Mouse (Mus musculus) CD4-positive helper T cell, adult 2 months (primary cell): ENCODE results near the gene Prpf38b.

ENCODE experiments used
- DNase-seq: peaks from one replicate; pipeline ENCODE4 v3.0.0-alpha.2; 2012; ENCODE audit warnings: low read depth, missing footprints, low spot score

Gene Prpf38b

DNA sequence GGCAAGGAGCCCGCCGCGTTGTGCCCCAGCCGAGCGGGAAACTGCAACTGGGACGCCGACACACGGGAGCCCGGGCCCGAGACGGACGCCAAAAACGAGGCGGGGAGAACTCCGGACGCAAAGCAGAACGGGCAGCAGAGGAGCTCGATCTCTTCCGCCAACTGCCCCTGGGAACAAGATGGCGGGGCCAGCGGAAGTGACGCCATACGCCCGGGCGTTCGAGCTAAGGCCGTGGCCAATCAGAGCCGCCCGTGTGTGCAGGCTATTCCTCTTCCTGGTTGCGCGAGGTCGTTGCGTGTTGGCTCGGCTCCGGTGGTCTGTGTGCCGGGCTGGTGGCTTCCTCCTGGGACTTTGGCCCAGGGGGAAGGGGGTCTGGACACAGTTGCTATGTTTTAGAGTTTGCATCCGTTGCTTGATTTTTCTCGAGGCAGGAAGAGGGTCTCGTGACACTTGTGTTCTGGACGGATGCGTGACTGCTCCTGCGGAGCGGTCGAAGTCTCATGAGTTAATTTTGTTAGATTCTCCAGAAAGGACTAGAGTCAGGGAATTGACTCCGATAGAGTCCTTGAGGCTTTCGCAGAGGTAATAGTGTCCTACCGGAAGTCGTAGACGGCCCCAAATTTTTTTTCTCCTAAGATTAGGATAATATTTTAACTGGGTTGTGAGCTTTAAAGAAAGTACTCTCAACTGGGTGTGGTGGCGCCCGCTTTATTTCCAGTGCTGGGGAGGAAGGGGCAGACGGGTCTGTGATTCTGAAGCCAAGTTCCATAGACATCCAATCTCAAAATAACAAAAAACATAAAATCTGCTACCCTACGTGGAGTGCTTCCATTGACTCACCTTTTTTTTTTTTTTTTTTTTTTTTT, at the start of gene Prpf38b:
TSS of gene Prpf38b (minus strand) at position 180 of the 866 bp plus-strand sequence.
- peak; percentile 97 for DNase-seq

DNA sequence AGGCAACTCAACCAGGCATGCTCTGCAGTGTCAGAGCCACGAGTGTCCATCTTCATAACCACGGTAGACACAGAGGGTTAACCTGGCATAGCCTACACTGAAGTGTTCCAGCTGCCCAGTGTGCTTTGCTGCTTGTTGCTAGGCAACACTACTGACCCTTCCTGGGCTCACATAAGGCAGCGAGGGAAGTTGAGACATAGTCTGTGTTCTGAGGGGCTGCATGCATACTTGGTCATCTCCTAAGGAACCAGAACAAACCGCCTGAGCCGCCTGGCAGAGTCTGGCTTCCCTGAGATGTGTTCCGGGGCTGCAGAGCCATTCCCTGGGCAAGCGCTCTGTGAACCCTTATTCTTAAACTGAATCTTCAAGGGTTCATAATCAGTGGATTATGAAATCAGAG, 49.7 kb upstream of the Prpf38b start:
- DNase-seq: no peak

DNA sequence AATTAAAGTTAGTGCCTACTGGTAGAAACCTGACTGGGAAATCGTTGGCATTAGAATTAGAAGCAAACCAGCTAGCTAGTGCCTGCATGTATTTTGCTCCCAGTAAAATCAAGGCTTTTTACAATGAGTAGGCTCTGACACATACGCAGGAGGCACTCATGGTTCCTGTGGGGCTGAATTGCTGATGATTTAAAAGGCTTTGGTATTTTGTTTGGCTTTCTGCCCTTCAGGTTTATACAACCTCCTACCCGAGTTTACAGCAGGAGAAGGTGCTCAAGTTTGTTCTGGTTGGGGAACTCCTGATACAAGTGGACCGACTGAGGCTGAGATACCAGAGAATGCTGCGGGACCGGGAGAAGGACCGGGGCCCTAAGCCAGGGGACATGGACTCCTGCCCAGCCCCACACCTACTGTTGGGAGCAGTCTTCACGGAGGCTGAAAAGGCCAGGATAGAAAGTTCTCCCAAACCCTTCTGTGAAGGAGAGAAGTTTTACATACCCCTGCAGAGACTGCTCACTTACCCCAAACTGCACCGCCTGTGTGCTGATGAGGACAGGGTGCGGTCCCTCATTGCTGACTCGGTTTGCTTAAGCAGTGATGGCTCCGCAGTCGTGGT, 48.3 kb upstream of the Prpf38b start:
- no peak for DNase-seq

DNA sequence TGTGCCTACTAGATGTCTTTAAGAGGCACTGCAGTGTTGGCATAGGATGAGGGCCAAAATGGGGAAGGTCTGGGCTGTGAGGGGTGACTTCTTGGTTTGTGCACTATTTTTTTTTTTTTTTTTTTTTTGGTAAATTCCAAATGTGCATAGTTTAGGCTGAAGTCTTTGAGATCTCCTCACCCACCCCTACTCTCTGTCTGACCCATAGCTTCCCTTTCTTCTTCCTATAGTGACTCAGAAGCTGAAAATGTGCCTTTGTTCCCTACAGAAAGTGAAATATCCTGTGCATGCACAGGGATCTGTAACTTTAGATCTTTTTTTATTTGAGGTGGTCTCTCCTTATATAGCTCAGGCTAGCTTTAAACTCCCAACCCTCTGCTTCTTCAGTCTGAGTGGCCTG, 46.4 kb upstream of the Prpf38b start:
- DNase-seq: no peak

DNA sequence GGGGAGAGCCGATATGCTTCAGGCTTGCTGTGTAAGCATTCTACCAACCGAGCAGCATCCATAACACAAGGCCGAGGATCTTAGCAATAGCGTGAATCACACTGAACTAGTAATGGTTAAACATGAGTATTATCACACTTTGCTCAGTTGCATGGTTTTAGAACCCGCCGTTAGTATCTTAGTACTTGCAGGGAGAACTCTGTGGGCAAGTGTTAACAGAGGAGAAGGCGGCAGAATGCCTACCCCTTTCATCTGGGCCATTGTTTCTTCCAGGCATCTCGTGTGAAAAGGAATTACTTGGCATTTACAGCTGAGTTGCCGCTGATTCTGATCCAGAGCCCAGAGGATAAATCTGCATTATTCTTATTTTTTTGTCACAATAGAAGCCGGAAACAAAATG, 29.5 kb upstream of the Prpf38b start:
- no peak for DNase-seq

DNA sequence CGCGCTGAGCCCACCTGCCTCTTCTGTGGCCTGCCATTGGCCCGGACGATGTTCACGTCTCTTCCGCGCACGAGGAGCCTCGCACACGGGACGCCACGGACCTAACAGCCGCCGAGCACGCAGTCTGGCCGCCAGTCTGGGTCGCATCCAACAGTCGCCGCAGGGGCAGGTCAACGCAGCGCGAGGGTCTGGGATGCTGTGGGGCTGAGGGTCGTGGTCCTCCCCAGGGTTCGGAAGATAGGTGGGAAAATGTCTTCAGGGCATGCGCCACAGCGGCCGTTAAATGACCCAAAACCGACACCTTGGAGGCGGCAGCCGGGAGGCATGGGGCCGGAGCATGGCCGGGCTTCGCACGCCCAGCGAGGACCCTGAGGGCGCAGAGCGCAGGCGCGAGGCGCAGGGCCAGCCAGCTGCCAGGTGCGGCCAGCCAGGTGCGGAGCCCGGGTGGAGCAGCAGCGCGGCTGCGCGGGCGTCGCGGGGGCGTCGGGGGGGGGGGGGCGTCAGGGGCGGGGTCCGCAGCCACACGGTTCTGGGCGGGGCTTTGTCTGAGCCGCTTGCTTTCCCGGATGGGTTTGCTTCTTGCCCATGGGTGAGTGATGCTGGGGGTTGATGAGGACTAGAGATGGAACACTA, 28.6 kb upstream of the Prpf38b start, which contains the start of gene Gm9857:
TSS of gene Gm9857 (minus strand) at position 445 of the 633 bp plus-strand sequence.
- DNase-seq: peak; percentile 15

DNA sequence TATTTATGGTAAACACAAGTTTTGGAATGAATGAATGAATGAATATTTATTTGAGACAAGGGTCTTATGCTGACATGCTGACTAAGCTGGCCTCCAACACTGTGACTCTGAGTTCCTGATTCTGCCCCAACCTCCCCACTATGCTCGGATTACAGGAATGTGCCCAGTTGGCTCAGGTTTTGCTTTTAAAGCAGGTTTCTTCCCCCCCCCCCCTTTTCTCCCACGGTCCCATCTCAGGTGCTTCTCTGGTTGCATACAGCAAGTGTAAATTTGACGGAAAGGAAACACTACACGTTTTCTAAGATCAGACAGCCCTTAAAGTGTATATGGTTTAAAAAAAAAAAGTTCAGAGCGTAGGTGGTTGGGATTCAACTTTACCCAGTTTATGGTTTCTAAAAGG, 28.0 kb upstream of the Prpf38b start, which contains the start of gene Henmt1:
TSS of gene Henmt1 (plus strand) at position 301 of the 400 bp plus-strand sequence.
- no peak for DNase-seq

DNA sequence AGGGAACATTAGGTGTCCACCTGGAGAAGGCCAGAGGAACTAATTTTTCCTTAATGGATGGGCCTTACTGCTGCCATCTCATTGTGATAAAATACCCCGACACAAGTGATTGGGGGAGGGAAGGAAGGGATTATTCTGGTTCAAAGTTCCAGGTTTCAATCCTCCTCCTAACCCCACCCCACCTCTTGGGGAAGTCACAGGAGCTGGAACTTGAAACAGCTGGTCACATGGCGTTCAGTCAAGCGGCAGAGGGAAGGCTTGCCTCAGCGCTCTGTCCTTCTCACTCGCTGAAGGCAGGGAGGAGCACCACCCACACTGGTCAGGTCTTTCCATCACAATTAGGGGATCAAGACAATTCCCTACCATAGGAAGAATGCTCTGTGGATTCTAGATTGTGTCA, 27.2 kb upstream of the Prpf38b start:
- no peak for DNase-seq

DNA sequence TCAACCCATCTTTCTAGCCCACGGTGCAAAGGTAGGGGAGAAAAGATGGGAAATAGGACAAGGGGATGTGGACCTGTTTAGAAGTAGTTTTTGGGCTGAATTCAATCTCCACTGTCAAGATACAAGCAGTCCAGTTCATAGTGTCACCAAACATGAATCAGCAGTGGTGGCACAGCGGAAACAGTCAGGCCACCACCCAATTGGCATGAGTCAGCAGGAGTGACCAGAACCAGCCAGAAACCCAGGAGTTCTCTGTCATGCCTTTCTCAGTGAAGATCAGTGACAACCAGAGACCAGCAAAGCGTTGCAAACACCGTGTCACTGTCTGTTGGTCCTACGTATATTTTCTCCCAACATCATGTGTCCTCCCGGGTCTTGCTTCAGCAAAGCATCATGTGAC, 22.0 kb upstream of the Prpf38b start:
- no peak for DNase-seq

DNA sequence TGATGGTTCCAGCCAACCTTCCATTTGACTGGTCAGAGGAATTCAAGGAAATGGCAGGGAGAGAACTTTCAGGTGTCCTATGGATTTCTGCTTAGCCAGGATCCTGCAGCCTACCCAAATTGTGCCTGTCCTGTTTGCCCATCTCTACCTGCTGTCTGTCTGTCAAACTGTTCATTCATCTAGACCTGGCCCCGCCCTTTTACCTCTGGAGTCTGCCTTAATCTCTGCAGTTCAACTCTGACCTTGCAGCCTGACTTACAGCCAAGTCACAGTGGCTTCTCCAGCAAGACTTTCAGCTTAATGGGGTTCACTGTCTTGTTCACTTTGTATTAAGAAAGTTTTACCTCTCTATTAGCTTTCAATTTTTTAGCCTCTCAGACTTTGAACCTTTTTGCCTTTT, 14.8 kb upstream of the Prpf38b start:
- DNase-seq: no peak

DNA sequence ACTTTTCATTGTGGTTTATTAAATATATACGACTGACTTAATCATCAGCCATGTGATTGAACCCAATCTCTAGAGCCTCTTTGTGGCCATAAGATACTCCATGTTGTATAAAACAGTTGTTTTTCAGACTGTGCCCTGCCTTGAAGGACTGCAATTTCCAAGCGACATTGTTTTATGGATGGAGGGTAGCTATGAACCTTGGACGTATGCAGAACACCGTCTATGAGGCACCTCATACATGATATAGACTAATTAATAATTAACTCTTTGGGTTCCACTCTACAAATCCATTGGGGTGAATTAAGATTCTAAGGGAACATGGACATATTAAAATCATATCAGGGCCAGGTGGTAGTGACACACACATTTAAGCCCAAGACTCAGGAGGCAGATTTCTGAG, 14.2 kb upstream of the Prpf38b start:
- DNase-seq: no peak

DNA sequence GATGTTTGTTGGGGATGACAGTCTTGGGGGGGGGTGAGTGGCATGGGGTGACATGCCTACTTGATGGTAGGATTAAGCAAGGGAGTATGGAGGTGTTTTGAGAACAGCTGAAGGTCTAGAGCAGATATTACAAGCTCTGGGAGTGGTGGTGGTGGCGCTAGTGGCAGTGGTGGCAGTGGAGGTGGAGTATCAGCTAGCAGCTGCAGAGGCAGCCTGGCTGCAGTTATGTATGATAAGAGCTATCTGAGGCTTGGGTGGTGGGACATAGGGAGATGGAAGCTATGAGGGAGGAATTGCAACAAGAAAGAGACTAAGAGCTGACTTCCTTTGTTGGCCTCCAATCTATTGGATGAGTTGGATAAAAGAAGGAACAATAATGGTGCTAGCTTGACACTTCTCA, 10.3 kb upstream of the Prpf38b start:
- no peak for DNase-seq

DNA sequence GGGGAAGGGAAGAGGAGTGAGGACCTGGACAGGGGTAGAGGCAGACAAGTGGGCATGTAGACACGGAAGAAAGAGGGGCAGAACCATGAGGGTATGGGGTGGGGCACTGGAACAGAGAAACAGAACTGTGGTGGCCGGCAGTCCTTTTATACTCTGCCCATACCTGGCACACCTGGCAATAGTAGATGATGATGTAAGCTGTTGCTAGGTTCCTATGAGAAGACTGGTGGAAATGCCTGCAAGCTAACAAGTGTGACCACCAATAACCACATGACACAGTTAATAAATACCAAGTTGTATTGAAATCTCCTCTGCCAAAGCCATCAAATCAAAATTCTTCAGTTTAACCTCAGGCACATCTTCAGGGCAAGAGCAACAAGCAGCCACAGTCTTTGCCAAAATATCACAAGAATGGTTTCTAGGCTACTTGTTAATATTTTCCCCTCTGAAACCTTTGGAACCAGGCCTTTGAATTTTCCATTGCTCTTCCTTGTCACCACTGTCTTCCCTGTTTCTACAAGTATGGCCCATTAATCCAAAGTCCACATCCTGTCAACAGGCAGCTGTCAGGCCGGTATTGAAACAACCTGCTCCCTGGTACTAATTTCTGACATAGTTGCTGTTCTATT, 9.0 kb upstream of the Prpf38b start:
- no peak for DNase-seq

DNA sequence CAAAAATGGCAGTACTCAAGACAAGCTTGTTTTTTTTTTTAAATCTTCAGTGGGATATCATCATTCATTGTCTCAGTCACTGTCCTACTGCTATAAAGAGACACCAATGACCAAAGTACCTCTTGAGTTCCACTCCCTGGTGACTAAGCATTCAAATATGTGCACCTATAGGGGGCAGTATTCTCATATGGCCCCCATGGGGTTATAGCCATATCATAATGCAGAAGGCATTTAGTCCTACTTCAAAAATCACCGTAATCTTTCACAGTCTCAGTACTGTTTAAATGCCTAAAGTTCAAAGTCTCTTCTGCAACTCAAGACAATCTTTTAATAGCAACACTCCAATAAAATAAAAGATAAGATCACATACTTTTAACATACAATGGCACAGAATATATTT, 7.3 kb upstream of the Prpf38b start:
- DNase-seq: no peak

DNA sequence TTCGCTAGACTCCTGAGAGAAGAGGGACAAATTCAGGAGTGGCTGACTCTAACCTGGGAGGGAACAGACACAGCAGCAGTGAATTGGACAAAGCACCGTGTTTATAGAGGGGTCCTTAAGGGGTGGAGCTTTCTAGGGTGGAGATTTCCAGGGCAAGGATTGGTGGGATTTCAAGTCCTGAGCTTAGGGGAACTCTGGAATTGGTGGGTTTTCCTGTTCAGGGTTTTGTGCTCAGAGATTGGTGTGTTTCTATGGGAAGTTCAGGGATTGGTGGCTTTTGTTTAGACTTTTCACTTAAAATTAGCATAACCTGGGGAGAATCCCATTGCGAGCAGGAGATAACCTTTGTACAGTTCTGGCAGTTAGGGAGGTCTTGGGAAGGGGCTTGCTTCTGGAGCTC, 6.5 kb upstream of the Prpf38b start:
- no peak for DNase-seq

DNA sequence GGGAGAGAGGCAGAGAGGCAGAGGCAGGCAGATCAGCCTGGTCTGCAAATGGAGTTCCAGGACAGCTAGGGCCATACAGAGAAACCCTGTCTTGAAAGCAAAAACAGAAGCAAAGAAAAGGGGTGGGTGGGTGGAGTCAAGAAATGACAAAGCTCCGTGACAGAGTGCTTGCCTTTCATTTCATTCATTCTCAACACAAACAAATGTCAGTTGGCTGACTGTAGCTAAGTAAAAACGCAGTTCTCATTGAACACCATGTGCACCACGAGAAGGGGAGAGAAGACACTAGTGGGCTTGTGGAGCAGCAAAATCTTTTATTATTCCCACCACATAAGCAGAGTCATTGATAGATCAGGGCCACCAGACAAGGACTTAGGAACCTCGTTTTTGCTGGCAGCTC, 5.3 kb upstream of the Prpf38b start:
- no peak for DNase-seq

DNA sequence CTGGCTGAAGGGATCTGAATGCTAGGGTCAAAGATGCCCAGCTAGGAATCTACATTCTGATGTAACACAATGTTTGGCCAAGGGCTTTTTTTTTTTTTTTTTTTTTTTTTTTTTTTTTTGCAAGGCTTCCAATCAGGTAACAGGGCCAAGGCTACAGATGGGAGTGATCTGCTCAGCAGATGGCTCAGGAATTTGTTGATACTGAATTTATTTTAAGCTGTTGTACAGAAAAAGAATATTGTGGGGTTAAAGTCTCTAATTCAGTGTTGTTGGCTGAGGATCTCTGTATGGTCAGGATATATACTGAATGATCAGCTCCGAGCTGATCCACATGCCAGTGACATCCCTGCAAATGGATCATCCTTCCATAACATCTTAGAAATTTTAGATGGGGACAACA, 4.5 kb upstream of the Prpf38b start:
- DNase-seq: no peak

DNA sequence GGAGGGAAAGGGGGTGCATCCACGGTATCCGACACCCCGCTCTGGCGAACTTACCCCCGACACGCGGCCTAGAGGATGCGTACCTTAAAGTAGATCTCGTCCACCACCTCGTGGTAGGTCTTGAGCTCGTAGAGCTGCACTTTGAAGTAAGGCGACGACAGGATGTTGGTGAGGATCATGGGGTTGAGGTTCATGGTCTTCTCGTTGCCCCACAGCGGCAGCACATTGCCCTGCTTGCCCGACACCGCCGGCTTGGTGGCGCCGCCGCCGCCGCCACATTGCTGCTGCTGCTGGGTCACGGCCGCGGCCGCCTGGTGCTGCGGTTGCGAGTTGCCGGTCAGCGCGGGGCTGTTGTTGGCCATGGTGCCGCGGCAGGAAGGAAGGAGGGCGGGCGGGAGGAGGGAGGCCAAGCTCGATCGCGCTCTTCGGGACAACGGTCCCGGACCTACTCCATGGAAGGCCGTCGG, 413 bp downstream of the Prpf38b start:
- peak; percentile 95 for DNase-seq

DNA sequence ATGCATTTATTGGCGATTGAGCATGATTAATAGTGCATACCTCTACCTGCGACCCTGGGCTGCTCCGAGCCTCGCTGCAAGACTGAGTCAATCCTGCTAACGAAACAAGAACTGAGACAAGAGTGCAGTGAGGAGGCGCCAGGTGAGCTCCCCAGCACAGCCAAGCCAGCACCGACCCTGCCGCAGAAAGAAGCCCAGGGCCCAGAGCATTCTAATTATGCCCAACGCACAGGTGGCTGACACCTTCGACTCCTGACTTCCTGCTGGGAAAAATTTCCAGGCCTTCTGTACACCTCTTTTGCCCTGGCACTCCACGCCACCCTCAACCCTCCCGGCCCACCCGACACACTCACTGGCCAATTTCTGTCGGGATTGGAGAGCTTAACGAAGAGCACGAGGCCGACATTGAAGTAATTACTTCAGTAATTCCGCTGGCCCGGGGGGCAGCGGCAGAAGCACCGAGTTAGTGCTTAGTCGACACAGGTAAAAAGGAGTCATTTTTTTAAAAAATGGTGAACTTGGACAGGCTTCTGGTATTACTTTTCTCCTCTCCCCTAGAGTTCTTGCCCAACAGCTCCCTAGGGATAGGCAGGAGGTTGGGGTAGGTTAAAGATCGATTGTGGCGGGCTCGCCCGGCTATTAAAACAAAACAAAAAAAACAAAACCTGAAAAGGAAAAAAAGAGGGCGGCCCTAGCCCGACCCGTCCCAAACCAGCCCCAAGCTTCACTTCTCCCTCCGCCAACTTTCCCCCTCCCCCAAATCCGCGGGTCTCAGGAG, 1.0 kb downstream of the Prpf38b start:
- no peak for DNase-seq

DNA sequence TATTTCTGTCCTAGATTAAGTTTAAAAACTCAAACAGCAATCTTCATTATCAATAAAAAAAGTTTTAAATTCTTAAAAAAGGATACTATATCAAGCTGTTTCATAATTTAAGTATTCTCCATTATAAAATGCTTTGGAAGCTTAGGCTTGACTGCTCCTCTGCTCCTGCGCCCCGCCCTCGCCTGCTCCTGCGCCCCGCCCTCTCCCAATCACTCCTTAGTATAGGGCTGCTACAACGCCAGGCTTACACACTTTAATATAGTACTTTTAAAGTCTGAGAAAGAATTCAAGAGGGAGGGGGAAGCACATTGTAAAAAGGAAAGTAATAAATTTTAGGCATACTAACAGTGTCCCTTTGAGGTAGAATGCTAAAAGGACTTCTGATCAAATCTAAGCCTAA, 8.6 kb downstream of the Prpf38b start:
- DNase-seq: no peak

DNA sequence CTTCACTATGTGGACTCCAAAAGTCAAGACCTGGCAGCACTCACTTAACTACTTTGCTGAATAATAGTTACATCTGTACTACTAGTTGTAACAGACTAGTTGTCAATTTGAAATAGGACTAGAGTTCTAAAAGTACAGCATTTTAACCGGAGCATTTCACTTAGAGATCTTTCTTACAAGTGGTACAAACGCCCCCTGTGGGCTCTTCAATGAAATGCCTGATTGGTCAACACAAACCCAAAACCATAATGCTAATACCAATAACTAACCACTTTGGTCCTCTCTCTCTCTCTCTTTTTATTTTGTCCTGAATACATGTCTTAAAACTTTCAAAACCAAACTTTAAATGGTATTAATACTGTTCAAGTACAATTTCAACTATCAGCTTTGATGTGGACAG, 9.5 kb downstream of the Prpf38b start:
- peak; percentile 41 for DNase-seq
